Mouse (Mus musculus): ENCODE measurements around the gene Gm49380. TPM values are rescaled to one million over a fixed set of nuclear protein-coding genes. Genes with fewer than 3 reads are reported as not detected.

Gene Gm49380
- polyA plus RNA-seq, 1 experiment from 2014 or later: 0.75 TPM

- Histone ChIP-seq H3K36me3 (no peaks in the 10 kb centered on the region), H3K27ac (no peak overlapping the region), H3K9me3 (no peaks in the 10 kb centered on the region), H3K4me1 (replicated peaks) (peaks cover 30% of the 10 kb centered on the region), H3K27me3 (ENCODE audit: insufficient read depth, poor library complexity, severe bottlenecking) (peaks cover 60% of the 10 kb centered on the region), H3K4me3 (no peak overlapping the region)
- peak; percentile 8 for DNase-seq (ENCODE audit: low spot score)
- WGBS: 42% methylated on average over 14 of the region's 14 CpGs
These were observed 68.7 kb downstream of the Gm49380 start for GRCm38 (mm10) chr9:44044426-44045157.

GRCm38 (mm10) chr9:44043708-44044425 lies 69.4 kb downstream of the Gm49380 start:
- H3K36me3 ChIP-seq: no peaks in the 10 kb centered on the region
- H3K4me1 ChIP-seq (replicated peaks): peaks cover 30% of the 10 kb centered on the region
- H3K27me3 ChIP-seq (ENCODE audit: insufficient read depth, poor library complexity, severe bottlenecking): peaks cover 60% of the 10 kb centered on the region
- no peaks in the 10 kb centered on the region for H3K9me3 ChIP-seq
- H3K4me3 ChIP-seq: peak overlapping the region; percentile 50
- 4% methylated on average over 23 of the region's 23 CpGs for WGBS
- no peak for DNase-seq (ENCODE audit: low spot score)
- H3K27ac ChIP-seq: no peak overlapping the region

GRCm38 (mm10) chr9:44042836-44043707 lies 70.2 kb downstream of the Gm49380 start, which contains the start of gene Thy1:
Thy1 (plus strand) TSS chr9:44043384.
- H3K27me3 ChIP-seq (ENCODE audit: insufficient read depth, poor library complexity, severe bottlenecking): peaks cover 60% of the 10 kb centered on the region
- no peaks in the 10 kb centered on the region for H3K9me3 ChIP-seq
- peak within 1 kb of the TSS; percentile 50 for H3K4me3 ChIP-seq
- H3K36me3 ChIP-seq: no peaks in the 10 kb centered on the region
- peak; percentile 44 for DNase-seq (ENCODE audit: low spot score)
- H3K4me1 ChIP-seq (replicated peaks): peaks cover 30% of the 10 kb centered on the region
- WGBS: under 1% methylated on average over 30 of the region's 30 CpGs
- no peak within 1 kb of the TSS for H3K27ac ChIP-seq

GRCm38 (mm10) chr9:44042396-44042680 lies 71.0 kb downstream of the Gm49380 start:
- Histone ChIP-seq H3K4me1 (replicated peaks) (peaks cover 29% of the 10 kb centered on the region), H3K4me3 (no peak overlapping the region), H3K9me3 (no peaks in the 10 kb centered on the region), H3K36me3 (no peaks in the 10 kb centered on the region), H3K27ac (no peak overlapping the region), H3K27me3 (ENCODE audit: insufficient read depth, poor library complexity, severe bottlenecking) (peaks cover 60% of the 10 kb centered on the region)
- 82% methylated on average over 1 of the region's 1 CpGs for whole genome bisulfite sequencing
- DNase-seq (ENCODE audit: low spot score): no peak

GRCm38 (mm10) chr9:44041511-44042395 lies 71.5 kb downstream of the Gm49380 start:
- no peak overlapping the region for H3K4me3 ChIP-seq

GRCm38 (mm10) chr9:44037106-44037505 lies 76.2 kb downstream of the Gm49380 start:
- Histone ChIP-seq H3K9me3 (no peaks in the 10 kb centered on the region), H3K27me3 (ENCODE audit: insufficient read depth, poor library complexity, severe bottlenecking) (peaks cover 14% of the 10 kb centered on the region), H3K4me1 (replicated peaks) (0 out of 2 replicates have a peak, but pooled peaks cover 6% of the 10 kb centered on the region), H3K4me3 (no peak overlapping the region), H3K27ac (no peak overlapping the region), H3K36me3 (no peaks in the 10 kb centered on the region)
- WGBS: 91% methylated on average over 5 of the region's 5 CpGs
- DNase-seq (ENCODE audit: low spot score): no peak

More at GRCm38 (mm10) chr9:44041511-44042395, 71.5 kb downstream of the Gm49380 start:
- no peaks in the 10 kb centered on the region for H3K9me3 ChIP-seq
- no peak overlapping the region for H3K27ac ChIP-seq
- peaks cover 27% of the 10 kb centered on the region for H3K4me1 ChIP-seq (replicated peaks)
- DNase-seq (ENCODE audit: low spot score): no peak
- peaks cover 60% of the 10 kb centered on the region for H3K27me3 ChIP-seq (ENCODE audit: insufficient read depth, poor library complexity, severe bottlenecking)
- 67% methylated on average over 7 of the region's 7 CpGs for WGBS
- H3K36me3 ChIP-seq: no peaks in the 10 kb centered on the region

GRCm38 (mm10) chr9:44033957-44034727 lies 79.2 kb downstream of the Gm49380 start:
- DNase-seq (ENCODE audit: low spot score): no peak
- Histone ChIP-seq H3K36me3 (no peaks in the 10 kb centered on the region), H3K9me3 (no peaks in the 10 kb centered on the region), H3K4me1 (replicated peaks) (peaks cover 4% of the 10 kb centered on the region; the same call in 1 of the 2 replicates), H3K27me3 (ENCODE audit: insufficient read depth, poor library complexity, severe bottlenecking) (no peaks in the 10 kb centered on the region), H3K27ac (no peak overlapping the region), H3K4me3 (no peak overlapping the region)
- 76% methylated on average over 13 of the region's 13 CpGs for WGBS

- peaks cover 4% of the 10 kb centered on the region; the same call in 1 of the 2 replicates for H3K4me1 ChIP-seq (replicated peaks)
- no peaks in the 10 kb centered on the region for H3K36me3 ChIP-seq
- no peak for DNase-seq (ENCODE audit: low spot score)
- no peak overlapping the region for H3K27ac ChIP-seq
- WGBS: 89% methylated on average over 5 of the region's 5 CpGs
- no peaks in the 10 kb centered on the region for H3K9me3 ChIP-seq
- no peaks in the 10 kb centered on the region for H3K27me3 ChIP-seq (ENCODE audit: insufficient read depth, poor library complexity, severe bottlenecking)
- H3K4me3 ChIP-seq: no peak overlapping the region
These were observed 80.0 kb downstream of the Gm49380 start for GRCm38 (mm10) chr9:44033317-44033716.

- no peak for DNase-seq (ENCODE audit: low spot score)
- 82% methylated on average over 4 of the region's 4 CpGs for WGBS
- Histone ChIP-seq H3K27ac (no peak overlapping the region), H3K27me3 (ENCODE audit: insufficient read depth, poor library complexity, severe bottlenecking) (no peaks in the 10 kb centered on the region), H3K4me1 (replicated peaks) (peaks cover 4% of the 10 kb centered on the region; the same call in 1 of the 2 replicates), H3K4me3 (no peak overlapping the region), H3K9me3 (no peaks in the 10 kb centered on the region), H3K36me3 (no peaks in the 10 kb centered on the region)
These were observed 81.4 kb downstream of the Gm49380 start for GRCm38 (mm10) chr9:44031946-44032345.

- no peak overlapping the region for H3K27ac ChIP-seq
- H3K4me3 ChIP-seq: no peak overlapping the region
- no peaks in the 10 kb centered on the region for H3K27me3 ChIP-seq (ENCODE audit: insufficient read depth, poor library complexity, severe bottlenecking)
- 86% methylated on average over 5 of the region's 5 CpGs for WGBS
- DNase-seq (ENCODE audit: low spot score): no peak
- peaks cover 4% of the 10 kb centered on the region; the same call in 1 of the 2 replicates for H3K4me1 ChIP-seq (replicated peaks)
- no peaks in the 10 kb centered on the region for H3K9me3 ChIP-seq
- no peaks in the 10 kb centered on the region for H3K36me3 ChIP-seq
These were observed 82.2 kb downstream of the Gm49380 start for GRCm38 (mm10) chr9:44031079-44031478.

GRCm38 (mm10) chr9:44030646-44031045 lies 82.7 kb downstream of the Gm49380 start:
- WGBS: 90% methylated on average over 4 of the region's 4 CpGs
- Histone ChIP-seq H3K4me3 (no peak overlapping the region), H3K27me3 (ENCODE audit: insufficient read depth, poor library complexity, severe bottlenecking) (no peaks in the 10 kb centered on the region), H3K9me3 (no peaks in the 10 kb centered on the region), H3K36me3 (no peaks in the 10 kb centered on the region), H3K27ac (no peak overlapping the region), H3K4me1 (replicated peaks) (peaks cover 4% of the 10 kb centered on the region; the same call in 1 of the 2 replicates)
- no peak for DNase-seq (ENCODE audit: low spot score)
